Mouse (Mus musculus) retina, postnatal 7 days (tissue): ENCODE measurements around the gene Emp2.

ENCODE experiments used
- DNase-seq: peaks from one replicate; pipeline ENCODE4 v3.0.0-alpha.2; 2012; ENCODE audit warnings: low read depth, low spot score

Emp2 gene

GRCm38 (mm10) chr16:10313646-10314088, at the start of gene Emp2:
Emp2 (minus strand) TSS chr16:10313968.
- DNase-seq, result peak; percentile 5

DNA sequence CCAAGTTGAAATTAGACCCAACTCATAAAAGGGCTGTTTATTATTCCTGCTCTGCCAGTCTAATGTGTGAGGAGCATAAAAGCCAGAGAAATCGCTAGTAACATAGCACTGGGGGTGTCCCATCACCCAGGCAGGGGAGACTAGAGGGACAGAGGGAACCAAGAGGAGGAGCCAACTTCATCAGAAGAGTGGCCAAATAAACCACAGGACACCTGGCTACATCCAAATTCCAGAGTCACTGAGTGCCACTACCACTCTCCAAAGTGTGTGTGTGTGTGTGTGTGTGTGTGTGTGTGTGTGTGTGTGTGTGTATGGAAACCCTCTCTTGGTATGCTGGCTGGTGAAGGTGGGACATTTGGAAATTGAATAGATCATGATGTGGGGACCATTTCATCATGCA, 49.3 kb upstream of the Emp2 start:
- no peak for DNase-seq

DNA sequence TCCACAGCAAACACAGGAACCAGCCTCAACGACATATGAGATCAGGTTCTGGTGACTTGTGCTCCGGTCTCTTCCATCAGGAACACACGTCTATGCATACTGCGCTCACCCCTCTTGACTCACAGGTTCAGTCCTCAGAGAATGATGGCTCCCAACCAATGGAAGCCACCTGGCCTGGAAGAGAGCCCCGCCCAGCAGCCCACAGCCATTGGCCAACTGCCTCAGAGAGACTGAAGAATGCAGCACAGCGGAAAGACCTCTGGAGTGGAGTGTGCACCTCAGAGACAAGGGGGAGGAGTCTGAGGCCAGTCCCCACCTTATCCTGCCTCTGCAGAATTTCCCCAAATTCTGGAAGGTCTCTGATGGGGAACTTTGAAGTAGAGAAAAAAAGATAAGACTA, 45.5 kb upstream of the Emp2 start:
- DNase-seq, result no peak

DNA sequence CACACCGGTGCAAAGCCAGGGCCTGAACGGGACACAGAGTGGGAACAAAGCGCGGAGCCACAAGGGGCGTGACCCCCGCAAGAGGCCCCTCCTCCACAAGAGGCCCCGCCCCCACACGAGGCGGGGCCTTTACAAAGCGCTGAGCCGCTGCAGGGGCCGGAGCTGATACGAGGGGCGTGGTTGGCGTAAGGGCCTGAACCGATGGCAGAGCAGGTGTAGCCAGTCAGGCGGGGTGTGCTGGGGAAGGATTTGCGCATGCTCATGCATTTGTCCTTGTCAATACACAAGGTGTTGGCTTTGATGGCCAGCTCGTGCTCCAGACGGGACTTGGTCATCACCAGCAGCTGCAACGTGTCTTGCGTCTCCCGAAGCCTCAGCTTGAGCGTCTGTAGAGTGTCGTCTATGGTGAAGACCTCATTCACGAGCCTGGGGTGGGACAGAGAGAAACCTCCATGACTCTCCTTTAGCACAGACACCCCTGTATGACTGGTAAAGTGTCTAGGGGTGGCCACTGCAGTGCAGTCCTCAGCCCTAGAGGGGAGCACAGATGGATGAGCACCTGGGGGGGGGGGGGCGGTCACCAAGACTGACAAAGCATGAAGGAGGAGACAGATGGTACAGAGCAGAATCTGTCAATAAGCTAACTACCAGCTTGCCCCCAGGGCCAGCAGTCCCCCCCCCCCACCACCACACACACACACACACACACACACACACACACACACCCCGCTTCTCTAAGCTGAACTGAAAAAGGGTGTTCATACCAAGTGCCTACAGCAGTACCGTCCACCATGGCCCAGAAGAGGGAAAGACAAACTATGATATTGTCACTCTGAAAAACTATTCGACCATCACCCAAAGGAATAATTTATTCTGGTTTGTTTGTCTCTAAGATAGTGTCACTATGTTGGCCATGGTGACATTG, 44.5 kb upstream of the Emp2 start:
- DNase-seq, result peak; percentile 46

DNA sequence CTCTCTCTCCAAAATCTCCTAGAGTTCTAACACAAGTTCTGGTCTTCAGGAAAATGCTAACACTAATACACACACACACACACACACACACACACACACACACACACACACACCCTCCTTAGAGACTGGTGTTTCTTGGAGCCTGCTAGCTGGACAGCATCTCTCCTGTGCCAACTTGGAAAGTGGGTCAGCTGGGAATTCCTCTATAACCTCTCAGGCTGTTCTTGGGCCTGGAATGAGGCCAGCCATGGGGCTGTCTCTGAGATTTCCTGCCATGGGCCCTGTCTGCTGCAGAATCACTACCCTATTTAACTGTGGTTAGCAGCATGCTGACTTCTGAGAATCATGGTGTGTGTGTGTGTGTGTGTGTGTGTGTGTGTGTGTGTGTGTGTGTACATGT, 41.2 kb upstream of the Emp2 start:
- no peak for DNase-seq

GRCm38 (mm10) chr16:10351050-10351636, 37.4 kb upstream of the Emp2 start:
- no peak for DNase-seq

DNA sequence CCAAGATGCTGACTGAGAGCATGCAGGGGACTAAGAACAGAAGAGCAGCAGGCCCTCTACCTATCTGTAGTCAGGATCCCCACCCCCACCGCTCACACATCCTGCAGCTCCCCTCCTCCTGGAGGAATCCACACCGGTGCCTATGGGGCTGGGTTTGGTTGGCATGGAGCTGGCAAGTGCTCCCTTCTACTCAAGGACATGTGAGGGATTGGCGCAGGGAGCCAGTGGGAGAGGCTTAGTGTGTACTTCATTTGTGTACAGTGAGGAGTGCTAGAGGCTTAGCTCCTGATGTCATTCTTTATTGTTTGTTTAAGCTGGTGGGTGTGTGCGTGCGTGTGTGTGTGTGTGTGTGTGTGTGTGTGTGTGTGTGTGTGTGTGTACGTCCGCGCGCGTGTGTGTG, 36.1 kb upstream of the Emp2 start:
- no peak for DNase-seq

- no peak for DNase-seq
These were observed 35.7 kb upstream of the Emp2 start for GRCm38 (mm10) chr16:10349436-10349835.

GRCm38 (mm10) chr16:10347551-10347950, 33.8 kb upstream of the Emp2 start:
- DNase-seq, result no peak

- no peak for DNase-seq
These were observed 27.3 kb upstream of the Emp2 start for GRCm38 (mm10) chr16:10341110-10341509.

GRCm38 (mm10) chr16:10339930-10340329, 26.2 kb upstream of the Emp2 start:
- DNase-seq, result no peak

GRCm38 (mm10) chr16:10338601-10339000, 24.8 kb upstream of the Emp2 start:
- no peak for DNase-seq

GRCm38 (mm10) chr16:10337422-10338197, 23.8 kb upstream of the Emp2 start:
- no peak for DNase-seq

GRCm38 (mm10) chr16:10336454-10337421, 23.0 kb upstream of the Emp2 start:
- DNase-seq, result no peak

DNA sequence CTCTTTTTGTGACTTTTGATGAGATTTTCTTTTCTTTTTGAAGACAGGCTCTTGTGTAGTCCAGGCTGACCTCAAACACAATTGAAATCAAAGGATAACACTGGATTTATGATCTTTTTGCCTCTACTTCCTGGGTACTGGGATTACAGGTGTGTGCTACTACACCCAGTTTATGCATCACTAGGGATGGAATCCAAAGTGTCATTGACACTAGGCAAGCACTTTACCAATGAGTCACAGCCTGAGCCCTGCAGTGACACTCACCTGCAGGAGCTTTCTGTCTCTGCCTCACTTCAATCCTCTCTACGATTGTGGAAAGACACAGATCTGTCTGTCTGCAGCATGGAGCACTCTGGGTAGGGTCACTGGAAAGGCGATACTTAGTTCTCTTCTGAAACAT, 22.2 kb upstream of the Emp2 start:
- no peak for DNase-seq

DNA sequence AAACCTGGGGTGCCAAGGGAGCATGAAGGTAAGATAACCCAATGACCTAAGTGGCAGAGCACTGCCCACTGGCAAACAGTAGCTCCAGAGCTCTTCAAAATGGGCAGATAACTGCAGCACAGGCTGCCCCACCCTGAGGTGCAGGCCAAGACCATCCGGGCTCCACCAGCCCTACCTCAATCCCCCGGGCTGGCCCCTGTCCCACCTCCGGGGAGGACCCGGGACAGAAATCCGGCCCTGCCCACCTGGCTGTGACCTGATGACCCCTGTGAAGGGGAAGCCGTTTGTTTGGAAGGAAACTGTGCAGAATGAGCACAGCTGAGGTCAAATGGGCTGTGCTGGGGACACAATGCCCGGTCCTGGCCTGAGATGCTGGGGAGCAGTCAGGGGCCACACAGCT, 19.0 kb upstream of the Emp2 start:
- DNase-seq, result no peak

DNA sequence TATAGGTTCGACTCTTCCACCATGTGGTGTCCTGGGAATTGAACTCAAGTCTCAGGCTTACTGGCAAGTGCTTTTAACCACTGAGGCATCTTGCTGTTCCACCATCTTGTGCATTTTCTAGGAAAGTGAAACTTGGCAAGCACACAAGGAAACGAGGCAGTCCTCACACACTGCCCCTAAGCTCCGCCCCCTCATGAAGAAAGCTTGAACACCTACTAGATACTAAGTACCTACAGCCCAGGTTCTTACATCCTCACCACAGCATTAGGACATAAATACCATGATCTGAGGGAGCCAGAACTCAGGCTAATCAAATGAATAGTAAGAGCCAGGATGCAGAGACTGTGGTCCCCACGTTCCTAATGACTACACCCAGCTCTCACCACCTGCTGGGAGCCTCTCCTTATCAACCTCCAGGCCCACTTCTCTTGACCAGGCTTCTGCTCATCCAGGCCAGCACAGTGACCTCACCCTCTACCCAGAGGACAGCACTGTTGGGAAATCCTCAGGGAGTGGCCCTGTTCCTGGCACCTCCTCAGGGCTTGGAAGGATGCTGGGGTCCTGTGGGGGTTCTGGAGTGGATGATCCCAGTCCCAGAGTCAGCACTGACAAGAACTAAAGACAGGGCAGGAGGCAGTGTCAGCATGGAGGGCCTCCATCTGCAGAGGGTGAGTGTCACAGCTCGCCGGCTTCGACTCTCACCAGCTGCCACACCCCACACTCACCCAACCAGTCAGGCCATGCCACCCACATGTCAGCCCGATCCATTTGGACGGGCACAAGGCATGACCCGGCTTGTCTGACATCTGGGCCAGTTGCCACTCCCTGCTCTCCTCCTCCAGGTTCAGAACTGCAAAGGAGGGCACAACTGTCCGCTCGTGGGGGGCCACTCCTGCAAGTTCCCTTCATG, 17.1 kb upstream of the Emp2 start:
- DNase-seq, result no peak

DNA sequence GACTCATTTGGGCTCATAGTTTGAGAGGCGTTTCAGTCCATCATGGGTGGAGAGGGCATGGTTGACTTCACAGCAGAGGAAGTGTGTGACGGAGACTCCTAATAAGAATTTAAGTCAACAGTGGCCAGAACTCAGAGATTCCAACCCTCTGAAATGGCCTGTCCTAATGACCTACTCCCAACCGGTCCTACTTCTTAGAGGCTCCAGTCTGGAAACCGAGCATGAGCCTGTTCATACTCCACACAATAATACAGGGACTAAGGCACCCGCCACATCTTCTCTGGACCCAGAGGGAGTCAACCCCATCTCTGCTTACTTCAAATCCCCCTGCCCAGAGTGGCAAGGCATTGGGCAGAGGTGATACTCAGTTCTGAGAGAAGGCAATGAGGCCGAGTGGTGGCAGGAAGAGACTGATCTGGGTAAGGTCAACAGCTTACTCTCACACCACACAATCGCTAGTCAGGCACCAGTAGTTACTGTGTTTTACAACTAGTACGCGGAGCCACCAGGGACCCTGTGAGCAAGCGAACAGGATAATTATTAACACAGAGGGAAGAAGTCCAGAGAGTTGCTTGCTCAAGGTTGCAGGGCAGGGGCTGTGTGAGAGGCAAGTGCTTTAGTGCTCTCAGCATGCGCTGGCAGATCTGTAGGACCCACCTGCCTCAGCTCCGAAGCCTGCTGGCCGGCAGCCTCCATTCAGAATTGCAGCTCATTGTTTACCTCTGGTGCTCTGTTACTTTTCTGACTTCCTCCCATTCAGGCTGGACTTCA, 14.0 kb upstream of the Emp2 start:
- no peak for DNase-seq

DNA sequence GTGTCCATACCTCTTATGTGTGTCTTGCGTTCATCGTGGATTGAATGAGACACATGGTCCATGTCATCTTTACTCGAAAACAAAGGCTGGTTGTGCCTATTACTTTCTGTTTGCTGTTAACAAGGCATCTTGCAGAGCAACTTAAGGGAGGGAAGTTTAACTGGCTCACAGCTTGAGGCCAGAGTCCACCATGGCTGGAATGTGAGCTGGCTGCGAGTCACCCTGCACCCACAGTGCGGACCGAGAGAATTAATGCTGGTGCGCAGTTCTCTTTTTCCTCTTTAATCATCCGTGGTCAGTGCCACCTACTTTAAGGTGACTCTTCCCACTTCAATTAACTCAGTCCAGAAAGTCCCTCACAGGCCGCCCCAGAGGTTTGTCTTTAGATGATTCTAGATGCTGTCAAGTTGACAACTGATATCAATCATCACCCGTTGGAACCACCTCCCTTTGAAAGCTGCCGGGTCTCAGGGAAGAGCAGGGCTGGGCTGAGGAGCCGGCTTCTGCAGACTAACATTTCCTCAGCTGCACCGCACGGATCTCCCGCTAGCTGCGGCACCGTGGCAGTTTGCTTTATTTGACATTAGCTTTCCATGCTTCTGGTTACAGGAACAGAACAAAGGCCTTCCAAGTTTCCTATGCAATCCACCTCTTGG, 6.3 kb upstream of the Emp2 start:
- no peak for DNase-seq
